Mouse (Mus musculus): Measurements from ENCODE around the gene Abcd3.
A peak's percentile ranks its signal among the peaks of the same experiment; 100 is the strongest.

The Abcd3 gene

DNA sequence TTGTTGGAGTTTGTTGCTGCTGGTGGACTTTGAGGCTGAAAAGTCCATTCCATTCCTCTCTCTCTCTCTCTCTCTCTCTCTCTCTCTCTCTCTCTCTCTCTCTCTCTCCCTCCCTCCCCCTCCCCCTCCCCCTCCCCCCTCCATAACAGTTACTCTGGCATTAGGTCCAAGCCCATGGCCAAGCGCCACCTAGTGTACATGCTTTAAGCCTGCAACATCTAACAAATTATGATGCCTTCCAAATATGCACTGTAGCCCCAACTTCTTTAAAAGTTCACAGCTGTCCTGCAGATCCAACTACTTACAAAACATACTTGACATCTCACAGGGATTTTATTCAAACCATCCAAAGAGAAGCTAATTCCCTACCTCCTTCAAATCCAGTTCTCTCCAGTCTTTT is 77.6 kb downstream of the Abcd3 start:
- DNase-seq = peak; percentile 69

DNA sequence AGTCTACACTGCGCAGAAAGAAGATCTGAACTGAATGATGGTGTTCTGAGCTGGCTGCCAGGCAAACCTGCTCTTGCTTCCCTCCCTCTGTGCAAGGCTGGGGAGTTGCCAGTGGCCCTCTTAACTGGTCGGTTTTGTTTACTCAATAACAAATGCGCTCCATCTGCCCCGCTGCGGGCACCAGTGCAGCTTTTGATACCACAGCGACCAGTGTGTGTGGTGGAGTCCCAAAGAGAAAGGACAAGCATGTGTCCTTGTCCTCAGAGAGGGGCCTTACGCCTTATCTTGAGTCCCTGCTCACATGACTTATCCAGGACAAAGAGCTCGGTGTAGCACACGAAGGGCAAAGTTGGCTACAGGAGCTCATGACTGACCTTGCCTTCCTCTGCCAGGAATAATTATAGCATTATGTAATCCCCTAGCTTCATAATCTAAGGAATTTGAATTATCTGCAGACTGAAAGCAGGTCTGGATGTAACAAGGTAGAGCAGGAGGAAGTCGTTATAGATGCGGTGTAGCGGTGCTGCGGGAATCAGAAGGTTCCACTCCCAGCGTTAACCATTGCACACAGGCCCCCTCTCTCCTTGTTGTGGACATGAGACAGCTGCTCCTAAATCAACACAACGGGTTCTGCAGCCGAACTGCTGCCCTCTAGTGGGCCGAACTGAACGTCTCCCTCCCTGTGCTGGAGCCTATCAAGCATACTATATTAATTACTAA is 78.9 kb downstream of the Abcd3 start:
- DNase-seq = peak; percentile 85

DNA sequence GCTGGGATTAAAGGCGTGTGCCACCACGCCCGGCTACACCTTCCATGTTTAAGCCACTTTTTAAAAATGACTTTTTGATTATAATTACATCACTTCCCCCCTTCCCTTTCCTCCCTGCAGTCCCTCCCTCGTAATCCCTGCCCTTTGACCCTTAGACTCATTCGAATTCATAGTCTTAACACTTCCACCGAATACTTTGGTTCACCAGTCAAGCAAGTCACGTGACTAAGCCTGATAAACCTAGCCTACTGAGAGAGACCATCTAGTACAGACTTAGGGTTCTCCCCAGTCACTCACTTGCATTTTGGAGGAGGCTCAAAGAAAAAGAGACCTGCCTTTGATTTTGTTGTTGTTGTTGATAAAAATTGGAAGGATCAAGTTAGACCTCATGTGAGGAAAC is 79.6 kb downstream of the Abcd3 start:
- DNase-seq = no peak

DNA sequence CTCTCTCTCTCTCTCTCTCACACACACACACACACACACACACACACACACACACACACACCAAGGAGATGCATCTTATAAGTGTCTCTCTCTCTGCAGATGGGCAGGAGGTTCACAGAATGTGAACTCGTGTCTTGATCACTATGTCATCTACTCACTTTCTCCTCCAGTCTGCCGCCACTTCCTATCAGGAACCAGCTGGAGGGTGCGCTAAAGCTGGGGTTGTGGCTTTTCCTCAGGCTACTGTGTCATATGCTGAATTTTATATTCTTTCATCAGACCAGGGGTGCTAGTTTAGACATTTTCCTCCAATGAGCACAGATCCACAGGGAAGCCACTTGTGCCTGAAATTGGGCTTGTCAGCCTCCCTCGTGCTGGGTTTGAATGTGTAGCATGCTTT is 85.4 kb downstream of the Abcd3 start:
- no peak for DNase-seq

DNA sequence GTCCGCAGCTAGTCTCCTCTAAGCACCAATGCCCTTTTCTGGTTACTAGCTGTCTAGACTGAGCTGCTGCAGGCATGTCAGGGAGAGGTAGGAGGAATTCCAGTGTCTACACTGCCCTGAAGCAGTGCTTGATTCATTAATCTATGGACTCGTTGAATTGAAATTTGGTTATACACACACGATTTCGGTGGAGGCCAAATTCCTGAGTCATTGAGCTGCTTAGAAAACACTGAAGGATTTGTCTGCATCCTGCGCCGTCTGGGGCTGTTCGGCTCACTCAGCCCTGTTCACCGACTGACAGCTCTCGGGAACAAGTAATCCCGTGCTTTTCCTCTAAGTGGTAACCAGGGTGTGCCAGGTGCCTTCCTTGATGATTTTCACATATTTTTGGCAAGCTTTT is 89.5 kb downstream of the Abcd3 start:
- DNase-seq = no peak

DNA sequence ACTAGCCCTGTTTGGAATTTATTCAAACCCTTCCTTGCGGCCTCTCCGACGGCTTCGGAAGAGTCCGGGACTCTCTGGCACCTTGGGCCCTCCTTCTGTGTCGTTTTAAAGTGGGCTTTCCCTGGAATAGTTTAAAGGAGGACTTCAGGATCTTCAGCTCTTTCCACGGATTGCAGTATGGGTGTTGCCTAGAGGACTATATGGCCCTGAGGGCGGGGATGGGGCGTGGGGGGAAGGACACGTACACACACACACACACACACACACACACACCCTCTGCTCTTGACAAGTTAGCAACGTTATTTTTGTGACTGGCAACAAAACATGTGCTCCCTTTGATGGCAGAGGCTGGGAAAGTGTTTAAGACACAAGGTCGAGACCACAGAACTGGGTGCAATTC is 90.5 kb downstream of the Abcd3 start:
- DNase-seq = no peak

DNA sequence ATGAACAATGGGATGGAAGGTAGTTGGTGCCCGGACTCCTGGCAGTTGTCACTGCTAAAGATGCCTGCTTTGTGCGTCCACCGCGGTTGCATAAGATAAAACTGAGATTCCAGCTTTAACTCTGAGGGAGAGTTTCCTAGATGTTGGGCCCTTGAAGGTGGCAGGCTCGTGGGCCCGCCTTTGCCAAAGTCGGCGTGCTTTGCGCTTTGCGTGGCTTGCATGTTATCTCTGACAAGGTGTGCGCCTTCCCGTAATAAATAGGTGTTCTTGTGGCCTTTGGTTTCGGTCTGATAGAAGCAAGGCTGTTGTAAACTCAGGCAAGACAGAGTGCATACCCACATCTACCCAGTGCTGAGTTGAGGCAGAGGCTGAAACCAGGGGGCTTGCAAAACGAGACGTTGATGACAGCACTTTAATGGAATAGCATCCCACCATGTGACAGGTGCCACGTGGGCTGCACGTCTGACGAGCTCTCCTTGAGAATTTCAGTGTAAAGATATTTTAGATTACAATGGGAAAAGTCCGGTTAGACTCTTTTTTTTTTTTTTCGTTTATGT is 91.1 kb downstream of the Abcd3 start:
- no peak for DNase-seq

DNA sequence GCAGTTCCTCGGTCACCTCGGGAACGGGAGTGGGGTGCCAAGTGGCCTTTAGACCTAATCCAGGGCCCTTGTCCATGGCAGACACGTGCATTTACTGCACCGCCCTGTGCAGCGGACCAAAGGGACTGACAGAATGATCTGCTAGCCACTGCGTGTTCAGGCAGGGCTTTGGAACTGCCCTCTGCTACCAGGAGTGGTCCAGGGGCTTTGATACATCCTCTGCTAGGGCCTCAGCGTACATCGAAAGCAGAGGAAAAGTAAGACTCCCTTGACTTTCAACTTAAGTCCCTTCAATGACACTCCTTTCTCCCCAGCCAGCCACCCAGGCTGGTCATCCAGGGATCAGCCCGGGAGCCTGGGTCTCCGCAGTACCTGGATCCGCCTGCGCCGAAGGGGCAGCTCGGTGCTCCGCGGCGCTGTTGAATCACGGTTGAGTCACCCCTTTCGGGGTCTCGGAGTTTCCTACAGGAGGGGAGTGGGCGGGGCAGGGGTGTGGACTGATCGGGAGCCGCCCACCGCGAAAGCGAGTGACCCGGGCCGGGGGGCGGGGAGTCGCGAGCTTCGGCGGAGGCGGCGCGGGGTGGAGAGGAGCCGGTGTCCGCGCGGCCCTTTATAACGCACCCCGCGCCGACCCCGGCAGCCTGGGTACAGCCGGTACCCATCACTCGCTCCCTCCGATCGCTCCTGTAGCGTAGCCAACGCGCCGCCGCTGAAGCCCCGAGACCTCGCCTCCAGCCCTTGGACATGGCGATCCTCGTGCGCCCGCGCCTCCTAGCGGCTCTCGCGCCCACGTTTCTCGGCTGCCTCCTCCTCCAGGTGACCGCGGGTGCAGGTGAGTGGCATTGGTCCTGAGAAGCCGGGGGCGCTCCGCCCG is 91.9 kb downstream of the Abcd3 start, which contains the start of gene F3:
Gene F3 (plus strand): TSS at position 567 of the 874 bp plus-strand sequence.
- peak; percentile 78 for DNase-seq

DNA sequence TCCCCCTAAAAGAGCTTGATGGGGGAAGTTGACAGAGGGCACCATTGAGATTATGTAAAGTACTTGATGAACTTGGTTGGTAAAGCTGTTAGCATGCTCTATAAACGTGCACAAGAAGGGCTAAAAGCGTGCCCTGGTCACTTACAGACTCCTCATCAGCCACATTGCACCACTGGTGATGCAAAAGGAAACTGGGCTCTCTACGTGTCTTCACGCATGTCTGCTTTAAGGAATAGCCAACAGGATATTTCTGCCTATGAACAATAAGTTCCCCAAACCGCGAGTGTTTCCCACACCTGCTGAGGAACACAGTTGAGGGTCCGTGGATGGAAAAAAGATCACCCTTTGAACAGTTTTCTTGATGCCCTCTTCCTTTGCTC is 93.4 kb downstream of the Abcd3 start:
- no peak for DNase-seq

DNA sequence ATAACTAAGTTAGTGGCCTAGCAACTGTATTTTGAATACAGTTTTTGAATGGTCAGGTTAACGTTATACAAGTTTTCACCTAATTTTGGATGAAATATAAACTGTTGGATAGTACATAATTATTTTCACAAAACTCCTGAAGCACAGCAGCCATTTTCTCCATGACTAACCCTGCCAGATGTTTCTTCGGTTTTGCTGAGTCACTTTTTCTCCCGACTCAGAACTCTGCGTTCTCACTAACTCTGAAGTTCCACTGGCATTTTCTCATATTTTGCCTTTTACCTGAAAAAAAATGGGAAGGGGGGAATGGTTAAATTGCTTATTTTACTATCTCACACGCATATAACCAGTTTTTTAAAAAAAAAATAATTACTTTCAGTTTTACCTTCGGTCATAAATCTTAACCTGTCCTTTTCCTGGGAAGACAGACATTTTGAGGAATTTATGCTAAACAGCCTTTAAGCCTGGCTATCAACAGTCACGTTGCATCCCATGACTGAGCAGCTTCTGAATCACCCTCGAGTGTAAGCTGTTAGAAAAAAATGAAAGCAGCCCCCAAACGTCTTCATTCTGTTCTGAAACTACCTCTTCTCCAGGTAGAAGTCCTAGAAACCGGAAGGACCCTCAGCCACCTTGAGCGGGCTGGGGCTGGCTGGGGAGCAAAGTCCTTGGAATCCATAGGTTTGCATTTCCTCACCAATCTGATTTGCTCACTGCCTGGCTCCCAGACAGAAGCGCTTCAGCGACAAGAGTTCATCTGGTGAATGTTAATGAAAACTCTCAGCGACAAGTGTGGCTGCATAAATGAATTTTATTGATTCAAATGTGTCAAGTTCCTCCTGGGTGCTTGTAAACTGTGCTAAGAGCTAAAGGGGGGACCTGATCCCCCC is 94.1 kb downstream of the Abcd3 start:
- DNase-seq = no peak

DNA sequence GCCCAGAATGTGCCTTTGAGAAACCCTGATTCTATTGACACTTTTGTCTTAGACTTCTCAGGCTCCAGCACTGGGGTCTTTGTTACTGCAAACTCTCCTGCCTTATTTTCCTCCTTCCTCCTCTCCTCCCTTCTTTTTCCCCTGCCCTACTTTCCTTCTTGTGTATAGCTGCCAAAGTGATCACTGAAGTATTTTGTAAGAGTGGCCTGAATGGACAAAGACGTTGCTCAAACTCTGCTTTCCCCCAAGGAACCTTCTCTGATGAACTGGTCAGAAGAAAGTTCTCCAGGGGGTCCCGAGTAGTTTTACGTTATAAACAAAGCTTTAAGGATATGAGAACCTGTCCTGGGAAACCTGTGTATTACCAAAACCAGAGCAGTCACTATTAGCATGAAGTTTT is 95.4 kb downstream of the Abcd3 start:
- no peak for DNase-seq

DNA sequence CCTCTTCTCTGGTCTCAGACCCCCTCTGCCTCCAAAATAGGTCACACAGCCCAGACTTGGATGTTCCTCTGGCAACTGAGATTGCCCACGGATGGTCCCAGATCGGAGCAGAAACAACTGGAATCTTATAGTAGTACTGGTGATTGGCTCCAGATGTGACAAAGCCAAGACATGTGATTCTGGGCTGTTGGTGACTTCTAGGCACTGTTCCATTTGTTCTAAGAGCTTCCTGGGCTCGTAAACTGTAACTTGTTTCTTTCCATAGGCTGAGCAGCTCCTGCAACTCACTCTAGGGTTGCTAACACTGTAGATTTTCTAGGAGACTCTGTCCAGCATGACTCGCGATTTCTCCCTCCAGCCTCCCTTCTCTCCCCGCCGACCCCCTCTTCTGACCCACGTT is 96.4 kb downstream of the Abcd3 start:
- no peak for DNase-seq

DNA sequence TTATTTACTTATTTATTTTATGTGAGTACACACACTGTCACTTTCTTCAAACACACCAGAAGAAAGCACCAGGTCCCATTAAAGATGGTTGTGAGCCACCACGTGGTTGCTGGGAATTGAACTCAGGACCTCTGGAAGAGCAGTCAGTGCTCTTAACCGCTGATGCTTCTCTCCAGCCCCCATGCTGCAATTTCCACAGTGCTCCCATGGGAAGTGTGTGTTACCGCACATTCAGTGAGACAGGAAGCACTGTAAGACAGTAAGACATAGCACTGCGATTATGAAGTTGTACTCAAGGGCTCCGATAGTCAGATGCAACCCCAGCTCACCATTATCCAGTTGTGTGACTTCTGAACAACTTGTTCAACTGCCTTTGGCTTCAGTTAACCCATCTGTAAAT is 98.6 kb downstream of the Abcd3 start:
- DNase-seq = no peak

DNA sequence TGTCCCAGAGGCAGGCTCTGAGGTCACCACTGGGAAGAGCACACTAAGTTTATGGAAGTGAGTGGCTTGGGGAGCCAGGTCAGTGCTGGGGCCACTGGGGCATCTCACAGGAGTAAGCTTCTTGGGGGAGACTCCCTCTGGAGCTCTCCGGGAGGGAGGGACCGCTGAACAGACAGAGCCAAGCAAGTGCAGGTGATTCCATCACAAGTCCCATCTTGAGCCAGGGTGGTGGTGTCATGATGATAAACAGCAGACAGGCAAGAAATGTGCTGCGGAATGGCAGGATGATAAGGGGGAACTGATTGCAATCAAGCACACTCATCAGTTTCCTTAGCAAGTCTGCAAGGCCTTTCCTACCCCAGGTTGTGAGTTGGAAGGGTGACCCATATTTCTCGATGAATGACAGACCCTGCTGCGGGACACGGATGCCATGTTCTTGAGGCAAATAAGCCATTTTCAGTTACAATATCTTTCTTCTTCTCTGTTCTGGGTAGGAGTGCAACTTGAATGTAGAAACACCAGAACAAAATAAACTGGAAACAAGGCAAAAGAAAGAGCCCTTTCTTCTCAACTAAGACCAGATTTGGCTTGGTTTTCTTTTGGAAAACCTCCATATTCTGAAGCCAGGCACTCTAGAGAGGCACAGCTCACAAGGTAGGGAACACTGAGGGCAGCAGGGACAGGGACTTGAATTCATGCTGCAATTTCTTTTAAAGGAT is 99.2 kb downstream of the Abcd3 start:
- DNase-seq = no peak

DNA sequence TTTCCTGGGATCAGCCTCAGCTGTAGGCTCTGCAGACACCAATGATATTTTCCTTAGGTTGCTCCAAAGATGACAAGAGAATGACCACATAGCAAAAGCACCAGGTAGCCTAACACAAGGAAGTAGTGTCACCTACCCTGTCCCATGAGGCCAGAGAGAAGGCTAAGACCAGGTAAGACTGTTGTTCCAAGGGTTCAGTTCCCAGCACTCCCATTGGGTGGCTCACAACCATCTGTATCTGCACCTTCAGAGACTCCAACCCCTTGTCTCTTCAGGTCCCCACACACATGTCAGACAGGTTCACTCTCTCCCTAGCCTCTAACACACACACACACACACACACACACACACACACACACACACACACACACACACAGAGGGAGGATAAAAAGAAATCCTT is 99.8 kb downstream of the Abcd3 start:
- DNase-seq = no peak

DNA sequence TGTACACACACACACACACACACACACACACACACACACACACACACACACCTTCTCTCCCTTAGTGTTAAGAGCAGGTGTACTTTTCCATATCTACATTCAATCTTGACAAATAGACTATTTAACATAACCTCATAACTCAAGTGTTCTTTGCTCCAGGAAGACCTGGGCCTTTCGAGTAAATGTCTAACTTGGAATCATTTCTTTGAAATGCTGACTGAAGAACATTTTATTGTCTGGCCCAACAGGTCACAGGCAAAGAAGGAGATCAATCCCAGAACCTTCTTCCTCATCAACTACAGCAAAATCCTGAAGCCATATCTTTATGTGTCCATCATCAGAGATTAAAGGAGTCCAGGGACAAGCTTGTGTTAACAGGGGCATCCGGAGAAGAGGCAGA is 100.6 kb downstream of the Abcd3 start:
- DNase-seq = no peak

DNA sequence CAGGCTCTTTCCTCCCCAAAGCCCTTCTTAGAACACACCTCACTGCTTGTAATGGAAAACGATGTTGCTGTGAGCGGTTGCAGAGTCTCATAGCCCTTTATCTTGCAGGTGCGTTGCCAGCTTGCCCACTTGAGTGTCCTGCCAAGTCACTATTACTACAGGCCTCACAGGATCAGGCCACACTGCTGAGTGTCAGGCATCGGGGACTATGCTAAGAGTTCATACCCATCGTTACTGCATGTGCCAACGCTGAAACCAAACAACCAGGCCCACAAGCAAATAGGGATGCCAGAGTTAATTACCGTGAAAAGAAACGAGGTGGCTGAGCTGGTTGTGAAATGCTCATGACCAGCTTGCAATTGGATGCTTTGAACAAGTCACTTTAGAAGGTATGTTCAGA is 101.3 kb downstream of the Abcd3 start:
- DNase-seq = no peak

DNA sequence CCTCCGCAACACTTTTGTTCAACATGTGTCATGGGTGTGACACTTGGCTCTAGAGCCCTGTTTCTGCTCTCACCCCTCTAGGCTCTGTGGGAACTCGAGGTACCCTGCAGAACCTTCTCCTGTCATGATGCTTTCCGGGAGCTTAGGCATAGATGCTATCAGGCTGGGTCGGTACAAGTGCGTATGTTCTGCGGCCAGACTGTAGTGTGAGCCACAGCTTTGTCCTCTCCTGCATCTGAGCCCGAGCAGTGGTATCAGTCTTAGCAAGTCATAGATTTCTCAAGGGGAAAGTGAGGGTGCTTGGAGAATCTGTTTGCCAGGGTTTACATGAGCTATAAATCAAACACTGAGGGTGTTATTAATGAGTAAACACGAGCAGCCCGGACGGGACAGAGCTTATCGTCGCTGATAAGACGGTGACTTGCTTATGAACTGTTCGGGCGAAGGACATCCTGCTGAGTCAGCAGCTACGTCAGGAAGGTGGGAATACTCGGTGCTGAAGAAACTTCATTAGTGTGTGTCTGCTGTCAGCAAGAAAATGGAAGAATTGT is 101.9 kb downstream of the Abcd3 start:
- DNase-seq = no peak

DNA sequence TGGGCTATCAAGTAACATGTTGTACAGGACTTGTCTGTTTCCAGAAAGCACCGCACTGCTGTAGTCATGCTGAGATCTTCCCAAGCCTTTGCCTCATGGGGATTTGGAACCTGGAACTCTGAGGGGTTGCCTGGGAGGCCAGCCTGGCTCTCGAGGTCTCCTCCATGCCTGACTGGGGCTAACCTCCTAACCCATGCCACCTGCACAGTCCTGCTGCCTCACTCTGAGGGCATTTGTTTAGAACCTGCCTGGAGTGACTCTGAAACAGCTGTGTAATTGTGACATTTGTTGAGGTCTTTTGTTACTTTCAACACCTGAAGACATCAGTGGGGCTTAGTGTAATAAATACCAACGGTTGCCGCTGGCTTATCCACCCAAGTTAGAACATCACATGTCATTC is 102.9 kb downstream of the Abcd3 start:
- DNase-seq = no peak

DNA sequence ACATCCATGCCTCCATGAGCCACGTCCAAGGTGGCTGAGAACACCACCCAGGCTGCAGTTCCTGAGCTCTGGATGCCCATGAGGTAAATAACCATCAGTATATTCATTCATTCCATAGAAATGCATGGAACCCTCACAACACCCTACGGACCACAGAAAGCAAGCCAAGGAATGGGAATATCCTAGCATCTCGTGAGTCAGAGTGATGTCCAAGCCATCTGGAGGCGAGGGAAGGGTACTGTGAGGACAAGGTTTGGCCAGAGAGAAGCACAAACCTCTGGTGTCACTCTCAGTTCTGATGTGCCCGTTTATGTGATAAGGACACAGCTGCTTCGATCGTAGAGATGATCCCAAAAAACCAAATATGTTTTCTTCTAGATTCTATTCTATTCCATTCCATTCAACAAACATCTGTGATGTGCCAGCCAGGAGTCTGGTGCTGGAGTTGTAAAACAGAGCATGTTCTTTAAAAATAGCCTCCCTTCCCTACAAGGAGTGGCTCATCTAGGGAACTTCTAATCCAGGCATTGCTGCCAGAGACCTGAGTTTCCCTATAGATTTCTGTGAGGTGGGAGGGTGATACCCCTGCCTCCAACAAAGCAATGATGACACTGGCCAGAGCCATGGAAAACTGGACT is 104.1 kb downstream of the Abcd3 start:
- DNase-seq = no peak

Measured in thymus, postnatal 4 days (tissue).